Mouse (Mus musculus): ENCODE results near the gene Otud3. TPM values are rescaled to one million over a fixed set of nuclear protein-coding genes. Genes with fewer than 3 reads are reported as not detected.
A peak's percentile ranks its signal among the peaks of the same experiment; 100 is the strongest.

Otud3 gene
- polyA plus RNA-seq, 1 experiment from 2014 or later = 2.3 TPM

- no peak for ATAC-seq
- Histone ChIP-seq H3K27ac (ENCODE audit: low read depth, low read length) (no peak overlapping the region), H3K4me2 (ENCODE audit: low read length) (no peak overlapping the region), H3K4me1 (ENCODE audit: control insufficient read depth, insufficient read depth, low read length) (no peaks in the 10 kb centered on the region), H3K27me3 (replicated peaks; ENCODE audit: control insufficient read depth, insufficient read depth, low read length) (no peaks in the 10 kb centered on the region), H3K36me3 (ENCODE audit: control insufficient read depth, insufficient read depth, low read length) (no peaks in the 10 kb centered on the region), H3K9me3 (replicated peaks; ENCODE audit: control insufficient read depth, low read length) (no peaks in the 10 kb centered on the region), H3K9ac (ENCODE audit: low read length) (no peak overlapping the region), H3K4me3 (ENCODE audit: low read depth, low read length) (no peak overlapping the region)
- 84% methylated on average over 6 of the region's 6 CpGs for WGBS
- no peak for DNase-seq (ENCODE audit: low spot score)
Measured at GRCm38 (mm10) chr4:138865991-138866390, 47.8 kb downstream of the Otud3 start.

DNA sequence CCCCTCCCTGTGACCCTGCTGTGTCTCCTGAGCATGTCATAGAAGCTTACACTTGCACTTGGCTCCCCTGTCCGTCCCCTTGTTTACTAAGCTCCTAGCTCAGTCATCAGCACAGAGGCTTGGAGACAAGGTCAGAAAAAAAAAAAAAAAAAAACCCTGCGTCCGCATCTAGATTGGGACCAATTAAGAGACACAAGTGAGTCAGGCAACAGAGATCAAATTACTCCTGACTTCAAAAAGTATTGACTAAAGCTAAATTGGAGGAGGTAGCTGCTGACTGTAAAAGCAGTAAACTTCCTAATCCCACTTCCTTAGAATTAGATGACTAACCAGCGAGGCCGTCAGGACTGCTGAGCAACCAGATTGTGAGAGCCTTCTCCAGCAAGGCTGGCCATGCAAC lies 48.7 kb downstream of the Otud3 start:
- DNase-seq (ENCODE audit: low spot score) (no peak), ATAC-seq (no peak)
- Histone ChIP-seq H3K9ac (ENCODE audit: low read length) (no peak overlapping the region), H3K9me3 (replicated peaks; ENCODE audit: control insufficient read depth, low read length) (no peaks in the 10 kb centered on the region), H3K4me2 (ENCODE audit: low read length) (no peak overlapping the region), H3K4me1 (ENCODE audit: control insufficient read depth, insufficient read depth, low read length) (no peaks in the 10 kb centered on the region), H3K27me3 (replicated peaks; ENCODE audit: control insufficient read depth, insufficient read depth, low read length) (no peaks in the 10 kb centered on the region), H3K4me3 (ENCODE audit: low read depth, low read length) (no peak overlapping the region), H3K27ac (ENCODE audit: low read depth, low read length) (no peak overlapping the region), H3K36me3 (ENCODE audit: control insufficient read depth, insufficient read depth, low read length) (no peaks in the 10 kb centered on the region)
- WGBS = 46% methylated on average over 5 of the region's 5 CpGs

GRCm38 (mm10) chr4:138863344-138863998 lies 50.3 kb downstream of the Otud3 start, which contains the start of gene Pla2g5:
Pla2g5 (minus strand) TSS chr4:138863482.
- H3K4me3 ChIP-seq (ENCODE audit: low read depth, low read length) = no peak within 1 kb of the TSS
- H3K9ac ChIP-seq (ENCODE audit: low read length) = no peak within 1 kb of the TSS
- no peaks in the 10 kb centered on the region for H3K36me3 ChIP-seq (ENCODE audit: control insufficient read depth, insufficient read depth, low read length)
- WGBS = 82% methylated on average over 10 of the region's 10 CpGs
- no peak within 1 kb of the TSS for H3K27ac ChIP-seq (ENCODE audit: low read depth, low read length)
- no peak for ATAC-seq
- H3K27me3 ChIP-seq (replicated peaks; ENCODE audit: control insufficient read depth, insufficient read depth, low read length) = no peaks in the 10 kb centered on the region
- DNase-seq (ENCODE audit: low spot score) = no peak
- no peaks in the 10 kb centered on the region for H3K4me1 ChIP-seq (ENCODE audit: control insufficient read depth, insufficient read depth, low read length)
- no peak within 1 kb of the TSS for H3K4me2 ChIP-seq (ENCODE audit: low read length)
- H3K9me3 ChIP-seq (replicated peaks; ENCODE audit: control insufficient read depth, low read length) = no peaks in the 10 kb centered on the region

DNA sequence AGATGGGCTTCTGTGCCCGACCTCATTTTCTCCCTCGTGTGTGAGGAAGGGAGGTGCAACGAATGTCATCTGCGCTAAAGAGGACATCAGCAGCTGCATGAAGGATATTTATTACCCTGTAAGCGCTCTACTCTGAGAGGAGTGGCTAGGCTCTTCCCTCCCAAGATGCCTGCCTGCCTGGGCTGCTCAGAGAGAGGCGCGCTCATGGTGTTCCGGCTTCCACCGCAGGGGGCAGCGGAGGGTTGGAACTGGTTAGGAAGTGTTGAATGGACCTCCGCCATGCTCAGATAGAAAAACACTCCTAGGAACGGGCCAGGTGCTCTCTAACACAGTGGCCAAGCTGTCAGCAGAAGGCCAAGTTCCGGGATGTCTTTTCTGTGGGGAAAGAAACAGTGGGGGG lies 54.0 kb downstream of the Otud3 start:
- H3K9me3 ChIP-seq (replicated peaks; ENCODE audit: control insufficient read depth, low read length) = no peaks in the 10 kb centered on the region
- peak overlapping the region; percentile 9; the same call in 1 of the 2 replicates for H3K27ac ChIP-seq (ENCODE audit: low read depth, low read length)
- H3K27me3 ChIP-seq (replicated peaks; ENCODE audit: control insufficient read depth, insufficient read depth, low read length) = no peaks in the 10 kb centered on the region
- DNase-seq (ENCODE audit: low spot score) (peak; percentile 85), ATAC-seq (peak; percentile 86)
- H3K9ac ChIP-seq (ENCODE audit: low read length) = peak overlapping the region; percentile 46
- WGBS = 5% methylated on average over 13 of the region's 13 CpGs
- peak overlapping the region; percentile 25 for H3K4me3 ChIP-seq (ENCODE audit: low read depth, low read length)
- H3K4me2 ChIP-seq (ENCODE audit: low read length) = peak overlapping the region; percentile 50
- no peaks in the 10 kb centered on the region for H3K36me3 ChIP-seq (ENCODE audit: control insufficient read depth, insufficient read depth, low read length)
- no peaks in the 10 kb centered on the region for H3K4me1 ChIP-seq (ENCODE audit: control insufficient read depth, insufficient read depth, low read length)

DNA sequence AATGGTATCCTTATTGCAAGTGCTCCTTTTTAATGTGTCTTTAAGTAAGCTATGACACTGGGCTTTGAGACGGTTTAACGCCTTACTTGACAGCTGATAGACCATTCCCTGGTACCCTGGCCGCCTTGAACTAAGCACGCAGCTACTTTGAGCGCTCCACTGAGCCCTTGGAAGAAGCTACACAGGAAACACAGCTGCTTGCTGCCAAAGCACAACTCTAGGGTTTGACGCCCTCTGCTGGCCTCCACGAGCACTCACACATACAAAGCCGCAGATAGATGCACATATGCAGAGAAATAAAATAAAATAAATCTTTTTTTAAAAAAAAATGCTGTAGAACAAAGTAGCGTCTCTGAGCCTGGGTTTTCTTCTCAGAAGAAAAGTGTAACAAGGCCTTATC lies 54.5 kb downstream of the Otud3 start:
- Histone ChIP-seq H3K4me3 (ENCODE audit: low read depth, low read length) (peak overlapping the region; percentile 25), H3K9ac (ENCODE audit: low read length) (peak overlapping the region; percentile 46), H3K27ac (ENCODE audit: low read depth, low read length) (peak overlapping the region; percentile 9; the same call in 1 of the 2 replicates), H3K4me1 (ENCODE audit: control insufficient read depth, insufficient read depth, low read length) (no peaks in the 10 kb centered on the region), H3K36me3 (ENCODE audit: control insufficient read depth, insufficient read depth, low read length) (no peaks in the 10 kb centered on the region), H3K9me3 (replicated peaks; ENCODE audit: control insufficient read depth, low read length) (no peaks in the 10 kb centered on the region), H3K4me2 (ENCODE audit: low read length) (peak overlapping the region; percentile 50), H3K27me3 (replicated peaks; ENCODE audit: control insufficient read depth, insufficient read depth, low read length) (no peaks in the 10 kb centered on the region)
- ATAC-seq (peak; percentile 46; the same call in 1 of the 2 replicates), DNase-seq (ENCODE audit: low spot score) (peak; percentile 80)
- WGBS = 14% methylated on average over 9 of the region's 9 CpGs

GRCm38 (mm10) chr4:138858446-138858845 lies 55.3 kb downstream of the Otud3 start:
- no peak for ATAC-seq
- WGBS = 77% methylated on average over 15 of the region's 15 CpGs
- H3K9me3 ChIP-seq (replicated peaks; ENCODE audit: control insufficient read depth, low read length) = no peaks in the 10 kb centered on the region
- H3K4me2 ChIP-seq (ENCODE audit: low read length) = no peak overlapping the region
- no peak overlapping the region for H3K4me3 ChIP-seq (ENCODE audit: low read depth, low read length)
- no peaks in the 10 kb centered on the region for H3K27me3 ChIP-seq (replicated peaks; ENCODE audit: control insufficient read depth, insufficient read depth, low read length)
- H3K36me3 ChIP-seq (ENCODE audit: control insufficient read depth, insufficient read depth, low read length) = no peaks in the 10 kb centered on the region
- H3K4me1 ChIP-seq (ENCODE audit: control insufficient read depth, insufficient read depth, low read length) = no peaks in the 10 kb centered on the region
- no peak overlapping the region for H3K9ac ChIP-seq (ENCODE audit: low read length)
- no peak overlapping the region for H3K27ac ChIP-seq (ENCODE audit: low read depth, low read length)
- DNase-seq (ENCODE audit: low spot score) = peak; percentile 46

DNA sequence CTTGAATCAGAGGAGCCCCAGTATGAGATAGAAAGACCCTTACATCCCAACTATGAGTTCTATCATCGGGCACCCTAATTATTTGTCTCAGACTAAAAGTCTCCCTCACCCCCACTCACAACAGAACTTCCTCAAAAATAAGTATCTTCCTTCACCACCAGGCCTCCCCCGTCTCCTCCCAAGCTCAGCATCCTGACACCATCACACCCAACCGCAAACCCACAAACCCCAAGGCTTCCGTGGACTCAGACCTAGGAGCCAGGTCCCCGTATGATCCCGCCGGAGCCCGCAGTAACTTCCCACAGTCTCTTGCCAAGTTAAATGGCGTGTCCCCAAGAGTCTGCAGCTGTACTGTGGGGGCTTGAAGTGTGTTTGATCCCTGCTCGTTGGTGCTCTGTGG lies 56.2 kb downstream of the Otud3 start:
- no peaks in the 10 kb centered on the region for H3K9me3 ChIP-seq (replicated peaks; ENCODE audit: control insufficient read depth, low read length)
- no peak overlapping the region for H3K4me2 ChIP-seq (ENCODE audit: low read length)
- H3K4me1 ChIP-seq (ENCODE audit: control insufficient read depth, insufficient read depth, low read length) = no peaks in the 10 kb centered on the region
- H3K27me3 ChIP-seq (replicated peaks; ENCODE audit: control insufficient read depth, insufficient read depth, low read length) = no peaks in the 10 kb centered on the region
- no peak for ATAC-seq
- H3K36me3 ChIP-seq (ENCODE audit: control insufficient read depth, insufficient read depth, low read length) = no peaks in the 10 kb centered on the region
- no peak overlapping the region for H3K9ac ChIP-seq (ENCODE audit: low read length)
- no peak for DNase-seq (ENCODE audit: low spot score)
- whole genome bisulfite sequencing = 80% methylated on average over 10 of the region's 10 CpGs
- H3K27ac ChIP-seq (ENCODE audit: low read depth, low read length) = no peak overlapping the region
- no peak overlapping the region for H3K4me3 ChIP-seq (ENCODE audit: low read depth, low read length)

GRCm38 (mm10) chr4:138856491-138856890 lies 57.3 kb downstream of the Otud3 start:
- no peak overlapping the region for H3K4me3 ChIP-seq (ENCODE audit: low read depth, low read length)
- 33% methylated on average over 7 of the region's 7 CpGs for WGBS

DNA sequence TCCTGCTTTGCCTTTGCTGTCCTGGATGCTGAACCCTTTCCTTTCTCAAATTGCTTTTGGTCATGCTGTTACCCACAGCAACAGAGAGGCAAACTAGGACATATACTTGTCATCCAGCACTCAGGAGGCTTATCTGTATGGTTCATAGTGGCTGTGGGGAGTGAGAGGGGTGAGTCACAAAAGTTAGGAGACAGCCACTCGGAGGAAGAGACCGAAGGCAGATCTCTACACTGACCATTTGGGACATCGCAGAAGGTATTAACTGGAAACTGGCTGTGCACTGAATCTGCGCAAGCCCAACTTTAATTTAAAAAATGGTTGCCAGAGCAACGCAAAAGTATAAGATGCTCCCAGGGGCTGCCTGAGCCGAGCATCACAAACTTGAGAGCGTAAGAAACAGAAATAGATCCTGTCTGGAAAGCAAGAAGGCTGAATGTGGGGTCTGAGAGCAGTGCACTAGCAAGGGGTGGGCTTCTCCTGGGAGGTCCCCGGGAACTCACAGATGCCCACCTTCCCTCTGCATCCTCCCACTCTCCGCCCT lies 58.6 kb downstream of the Otud3 start:
- Histone ChIP-seq H3K9ac (ENCODE audit: low read length) (no peak overlapping the region), H3K4me3 (ENCODE audit: low read depth, low read length) (no peak overlapping the region), H3K4me2 (ENCODE audit: low read length) (no peak overlapping the region), H3K4me1 (ENCODE audit: control insufficient read depth, insufficient read depth, low read length) (no peaks in the 10 kb centered on the region), H3K36me3 (ENCODE audit: control insufficient read depth, insufficient read depth, low read length) (no peaks in the 10 kb centered on the region), H3K9me3 (replicated peaks; ENCODE audit: control insufficient read depth, low read length) (no peaks in the 10 kb centered on the region), H3K27ac (ENCODE audit: low read depth, low read length) (no peak overlapping the region), H3K27me3 (replicated peaks; ENCODE audit: control insufficient read depth, insufficient read depth, low read length) (no peaks in the 10 kb centered on the region)
- no peak for ATAC-seq
- WGBS = 86% methylated on average over 9 of the region's 9 CpGs
- DNase-seq (ENCODE audit: low spot score) = no peak

More at GRCm38 (mm10) chr4:138856491-138856890, 57.3 kb downstream of the Otud3 start:
- Histone ChIP-seq H3K4me2 (ENCODE audit: low read length) (no peak overlapping the region), H3K9me3 (replicated peaks; ENCODE audit: control insufficient read depth, low read length) (no peaks in the 10 kb centered on the region), H3K27ac (ENCODE audit: low read depth, low read length) (no peak overlapping the region), H3K27me3 (replicated peaks; ENCODE audit: control insufficient read depth, insufficient read depth, low read length) (no peaks in the 10 kb centered on the region), H3K4me1 (ENCODE audit: control insufficient read depth, insufficient read depth, low read length) (no peaks in the 10 kb centered on the region), H3K36me3 (ENCODE audit: control insufficient read depth, insufficient read depth, low read length) (no peaks in the 10 kb centered on the region), H3K9ac (ENCODE audit: low read length) (no peak overlapping the region)
- ATAC-seq (no peak), DNase-seq (ENCODE audit: low spot score) (peak; percentile 86)

All from forebrain, embryonic 14.5 days (tissue).